Mouse (Mus musculus): ENCODE data around the gene Olfr495. TPM values are rescaled to one million over a fixed set of nuclear protein-coding genes. Genes with fewer than 3 reads are reported as not detected.

Olfr495 gene
- polyA plus RNA-seq (2012; rRNA removed; ENCODE audit: low replicate concordance) = not detected in 2 replicates

DNA sequence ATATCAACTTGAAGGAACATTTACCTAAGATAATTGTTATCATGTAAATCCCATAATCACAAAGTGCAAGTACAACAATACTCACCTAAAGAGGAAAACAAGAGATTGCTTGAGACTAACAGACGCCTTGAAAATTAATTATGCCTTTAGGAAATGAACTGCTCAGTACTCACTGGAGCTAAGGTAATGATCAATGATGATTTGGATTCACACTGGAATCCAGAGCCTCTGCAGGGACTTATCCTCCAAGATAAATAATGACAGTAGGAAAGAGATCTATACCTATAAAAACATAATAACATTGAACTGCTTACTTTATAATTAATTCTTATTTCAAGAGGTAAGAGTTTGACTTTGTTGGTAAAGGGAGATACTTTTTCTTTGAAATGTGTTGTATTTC, at the start of gene Olfr495:
Olfr495 (plus strand) TSS at position 301 of the 400 bp plus-strand sequence.

DNA sequence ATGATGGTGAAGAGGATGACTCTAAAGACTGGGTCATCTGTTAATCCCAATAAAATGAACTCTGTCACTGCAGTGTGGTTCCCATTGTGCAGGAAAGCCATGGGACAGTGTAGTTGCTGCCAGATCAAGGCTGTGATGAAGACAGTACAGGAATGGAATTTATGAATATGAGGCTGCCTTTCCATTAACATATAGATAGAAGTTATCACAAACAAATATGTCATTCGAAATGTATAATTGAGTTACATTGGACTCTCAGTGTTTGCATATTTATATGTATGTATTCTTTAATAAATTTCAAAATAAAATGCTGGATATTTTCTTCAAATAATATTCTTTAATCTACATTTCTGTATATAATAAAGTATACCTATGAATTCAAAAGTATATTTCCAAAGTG, 46.1 kb upstream of the Olfr495 start, which contains the start of gene Olfr493:
Olfr493 (minus strand) TSS at position 101 of the 400 bp plus-strand sequence.

DNA sequence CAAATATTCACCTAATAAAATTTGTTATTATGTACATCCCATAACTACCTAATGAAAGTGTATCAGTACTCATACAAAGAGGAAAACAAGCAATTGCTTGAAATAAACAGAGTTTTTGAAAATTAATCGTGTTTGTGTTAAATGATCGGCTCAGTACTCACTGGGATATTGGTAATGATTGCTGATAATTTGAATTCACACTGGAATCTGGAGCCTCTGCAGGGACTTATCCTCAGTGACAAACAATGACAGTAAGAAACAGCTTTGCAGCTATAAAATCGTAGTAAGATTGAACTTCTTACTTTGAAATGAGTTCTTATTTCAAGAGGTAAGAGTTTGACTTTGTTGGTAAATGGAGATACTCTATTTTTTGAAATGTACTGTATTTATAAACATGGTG, 27.9 kb upstream of the Olfr495 start, which contains the start of gene Olfr494:
Olfr494 (plus strand) TSS at position 301 of the 400 bp plus-strand sequence.

DNA sequence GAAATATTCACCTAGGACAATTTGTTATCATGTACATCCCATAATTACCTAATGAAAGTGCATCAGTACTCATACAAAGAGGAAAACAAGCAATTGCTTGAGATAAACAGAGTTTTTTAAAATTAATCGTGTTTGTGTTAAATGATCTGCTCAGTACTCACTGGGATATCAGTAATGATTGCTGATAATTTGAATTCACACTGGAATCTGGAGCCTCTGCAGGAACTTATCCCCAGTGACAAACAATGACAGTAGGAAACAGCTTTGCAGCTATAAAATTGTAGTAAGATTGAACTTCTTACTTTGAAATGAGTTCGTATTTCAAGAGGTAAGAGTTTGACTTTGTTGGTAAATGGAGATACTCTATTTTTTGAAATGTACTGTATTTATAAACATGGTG, 27.2 kb downstream of the Olfr495 start, which contains the start of gene Olfr497:
Olfr497 (plus strand) TSS at position 301 of the 400 bp plus-strand sequence.

Other genes starting within 250 kb of the Olfr495 start
- not detected in 2 replicates for gene Olfr485, start 233.3 kb upstream of the Olfr495 start, polyA plus RNA-seq (2012; rRNA removed; ENCODE audit: low replicate concordance)
- gene Olfr486, start 220.4 kb upstream of the Olfr495 start, polyA plus RNA-seq (2012; rRNA removed; ENCODE audit: low replicate concordance) = not detected in 2 replicates
- gene Olfr487, start 178.5 kb upstream of the Olfr495 start, polyA plus RNA-seq (2012; rRNA removed; ENCODE audit: low replicate concordance) = not detected in 2 replicates
- gene Olfr488, start 134.8 kb upstream of the Olfr495 start, polyA plus RNA-seq (2012; rRNA removed; ENCODE audit: low replicate concordance) = not detected in 2 replicates
- not detected in 2 replicates for gene Olfr490, start 104.2 kb upstream of the Olfr495 start, polyA plus RNA-seq (2012; rRNA removed; ENCODE audit: low replicate concordance)
- not detected in 2 replicates for gene Olfr491, start 79.7 kb upstream of the Olfr495 start, polyA plus RNA-seq (2012; rRNA removed; ENCODE audit: low replicate concordance)
- not detected in 2 replicates for gene Olfr492, start 69.5 kb upstream of the Olfr495 start, polyA plus RNA-seq (2012; rRNA removed; ENCODE audit: low replicate concordance)
- gene Olfr493, start 46.2 kb upstream of the Olfr495 start, polyA plus RNA-seq (2012; rRNA removed; ENCODE audit: low replicate concordance) = not detected in 2 replicates
- not detected in 2 replicates for gene Olfr494, start 27.8 kb upstream of the Olfr495 start, polyA plus RNA-seq (2012; rRNA removed; ENCODE audit: low replicate concordance)
- not detected in 2 replicates for gene Olfr497, start 27.3 kb downstream of the Olfr495 start, polyA plus RNA-seq (2012; rRNA removed; ENCODE audit: low replicate concordance)
- gene Olfr498, start 72.2 kb downstream of the Olfr495 start, polyA plus RNA-seq (2012; rRNA removed; ENCODE audit: low replicate concordance) = not detected in 2 replicates
- gene Olfr502, start 131.9 kb downstream of the Olfr495 start, polyA plus RNA-seq (2012; rRNA removed; ENCODE audit: low replicate concordance) = not detected in 2 replicates
- gene Olfr503, start 151.4 kb downstream of the Olfr495 start, polyA plus RNA-seq (2012; rRNA removed; ENCODE audit: low replicate concordance) = not detected in 2 replicates
- gene Olfr504, start 172.6 kb downstream of the Olfr495 start, polyA plus RNA-seq (2012; rRNA removed; ENCODE audit: low replicate concordance) = not detected in 2 replicates
- gene Olfr506, start 217.6 kb downstream of the Olfr495 start, polyA plus RNA-seq (2012; rRNA removed; ENCODE audit: low replicate concordance) = not detected in 2 replicates
- gene Olfr507, start 228.6 kb downstream of the Olfr495 start, polyA plus RNA-seq (2012; rRNA removed; ENCODE audit: low replicate concordance) = not detected in 2 replicates
- not detected in 2 replicates for gene Olfr508, start 236.8 kb downstream of the Olfr495 start, polyA plus RNA-seq (2012; rRNA removed; ENCODE audit: low replicate concordance)